Mouse (Mus musculus): ENCODE measurements around the gene Olfr1100.

Gene Olfr1100

GRCm38 (mm10) chr2:86979854-86980253 is at the start of gene Olfr1100:
Olfr1100 (minus strand) TSS chr2:86979954.
- DNase-seq (ENCODE audit: low spot score): no peak

GRCm38 (mm10) chr2:87026980-87027379 is 47.2 kb upstream of the Olfr1100 start, which contains the start of gene Olfr1104:
Olfr1104 (minus strand) TSS chr2:87027080.
- no peak for DNase-seq (ENCODE audit: low spot score)

GRCm38 (mm10) chr2:86998098-86998497 is 18.3 kb upstream of the Olfr1100 start, which contains the start of gene Olfr1102:
Olfr1102 (plus strand) TSS chr2:86998398.
- DNase-seq (ENCODE audit: low spot score): no peak

GRCm38 (mm10) chr2:86991121-86991520 is 11.4 kb upstream of the Olfr1100 start, which contains the start of gene Olfr1101:
Olfr1101 (minus strand) TSS chr2:86991221.
- no peak for DNase-seq (ENCODE audit: low spot score)

- no peak for DNase-seq (ENCODE audit: low spot score)
Measured at GRCm38 (mm10) chr2:86960593-86960992, 19.2 kb downstream of the Olfr1100 start, which contains the start of gene Olfr1099. Olfr1099 (minus strand) TSS chr2:86960693.

GRCm38 (mm10) chr2:86926557-86926956 is 53.2 kb downstream of the Olfr1100 start:
- no peak for DNase-seq (ENCODE audit: low spot score)

All from ovary, postnatal 14 days (tissue).